Mouse (Mus musculus) cortical plate, adult 2 months (tissue): Measurements from ENCODE around the gene Vamp8.

Source experiments
- CTCF ChIP-seq: fragments of 200-500 bp; IDR thresholded peaks from 2 replicates; pipeline ENCODE4 v1.5.1; 2011; ENCODE audit warnings: mild to moderate bottlenecking, control low read depth, low read length; ENCODE audit not compliant: insufficient read depth; ENCODE audit errors: extremely low read depth
- POLR2A ChIP-seq: fragments of 200-500 bp; IDR thresholded peaks from 2 replicates; pipeline ENCODE4 v1.6.1; 2011; ENCODE audit warnings: mild to moderate bottlenecking, low read length, control low read depth; ENCODE audit not compliant: insufficient read depth; ENCODE audit errors: extremely low read depth

DNA sequence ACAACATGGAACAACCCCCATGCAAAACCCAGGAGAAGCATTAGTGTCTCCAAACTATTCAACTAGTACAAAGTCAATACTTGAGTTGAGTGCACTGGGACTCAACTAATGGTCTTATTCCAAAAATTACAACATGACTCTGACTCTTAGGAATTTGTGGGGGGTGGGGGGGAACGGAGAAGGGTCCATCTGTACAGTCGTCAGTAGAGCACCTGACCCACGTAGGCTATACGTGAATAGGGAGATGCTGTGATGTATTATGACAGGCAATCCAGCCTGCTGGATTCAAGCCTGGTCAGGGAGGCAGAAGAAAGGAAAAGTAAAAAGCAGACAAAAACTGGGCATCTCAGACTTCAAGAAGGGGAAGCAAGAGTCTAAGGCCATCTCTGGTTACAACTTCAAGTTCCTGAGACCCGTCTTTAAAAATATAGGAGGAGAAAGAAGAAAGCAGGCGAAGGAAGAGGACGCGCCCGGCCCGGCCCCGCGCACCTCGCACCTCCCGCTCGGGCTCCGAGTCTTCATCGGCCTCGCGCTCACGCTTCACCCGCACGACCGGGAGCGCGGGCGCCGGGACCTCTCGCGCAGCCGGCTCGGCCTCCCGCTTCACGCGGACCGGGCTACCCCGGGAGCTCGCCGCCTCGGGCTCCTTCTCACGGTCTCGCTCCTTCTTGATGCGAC, 46.0 kb downstream of the Vamp8 start:
- TF ChIP-seq CTCF: no peak
- no peak for TF ChIP-seq POLR2A
